Mouse (Mus musculus) hindbrain, embryonic 14.5 days (tissue): Measurements from ENCODE around the gene Capn11. TPM values are rescaled to one million over a fixed set of nuclear protein-coding genes. Genes with fewer than 3 reads are reported as not detected.

Experiments used
- ATAC-seq: fragments of 200-750 bp; cut with Nextera tagmentation; 2 replicates; pipeline ENCODE4 v1.8.0; 2017; ENCODE audit warnings: moderate number of reproducible peaks, mild to moderate bottlenecking, moderate TSS enrichment, moderate library complexity; ENCODE audit not compliant: low FRiP score
- DNase-seq: peaks from one replicate; pipeline ENCODE4 v3.0.0-alpha.2; 2015; ENCODE audit warnings: low spot score
- H3K27ac ChIP-seq: fragments of 300-500 bp; sonication (generic); 2 replicates; pipeline ENCODE4 v1.5.1; 2014; ENCODE audit warnings: mild to moderate bottlenecking, moderate library complexity
- H3K27me3 ChIP-seq: fragments of 300-500 bp; sonication (generic); 2 replicates; pipeline ENCODE4 v1.6.1; 2014; ENCODE audit warnings: mild to moderate bottlenecking, low read length, mixed read lengths; ENCODE audit not compliant: control insufficient read depth, insufficient read depth
- H3K36me3 ChIP-seq: fragments of 300-500 bp; sonication (generic); replicated peaks from 2 replicates; pipeline ENCODE4 v1.6.1; 2014; ENCODE audit not compliant: control insufficient read depth, insufficient read depth
- H3K4me1 ChIP-seq: fragments of 300-500 bp; sonication (generic); replicated peaks from 2 replicates; pipeline ENCODE4 v1.6.1; 2014; ENCODE audit warnings: antibody characterized with exemption, low read length, mixed read lengths; ENCODE audit not compliant: control insufficient read depth, insufficient read depth
- H3K4me2 ChIP-seq: fragments of 300-500 bp; sonication (generic); replicated peaks from 2 replicates; pipeline ENCODE4 v1.6.1; 2014; ENCODE audit warnings: mild to moderate bottlenecking, moderate library complexity
- H3K4me3 ChIP-seq: fragments of 300-500 bp; sonication (generic); replicated peaks from 2 replicates; pipeline ENCODE4 v1.5.1; 2014; ENCODE audit warnings: mild to moderate bottlenecking, low read length
- H3K9ac ChIP-seq: fragments of 300-500 bp; sonication (generic); 2 replicates; pipeline ENCODE4 v1.6.1; 2014
- H3K9me3 ChIP-seq: fragments of 300-500 bp; sonication (generic); 2 replicates; pipeline ENCODE4 v1.6.1; 2016; ENCODE audit warnings: low read length; ENCODE audit not compliant: control insufficient read depth
- WGBS: fragments of 180-500 bp; shearing (Covaris S2); extraction: QIAGEN DNeasy Blood & Tissue Kit; methylation state at CpG from one replicate; pipeline ENCODE4 v1.1.7; 2014; 5-methylcytosine and 5-hydroxymethylcytosine counted together
- polyA plus RNA-seq: library from polyadenylated mRNA; unstranded; fragments of >200 nt; fragmentation: Nextera tagmentation; extraction: Ambion mirVana; gene quantifications from 2 replicates; pipeline ENCODE4 v1.2.1, GENCODE M21; 2014

The Capn11 gene
- polyA plus RNA-seq, 1 experiment from 2014 or later: 2.3 TPM

DNA sequence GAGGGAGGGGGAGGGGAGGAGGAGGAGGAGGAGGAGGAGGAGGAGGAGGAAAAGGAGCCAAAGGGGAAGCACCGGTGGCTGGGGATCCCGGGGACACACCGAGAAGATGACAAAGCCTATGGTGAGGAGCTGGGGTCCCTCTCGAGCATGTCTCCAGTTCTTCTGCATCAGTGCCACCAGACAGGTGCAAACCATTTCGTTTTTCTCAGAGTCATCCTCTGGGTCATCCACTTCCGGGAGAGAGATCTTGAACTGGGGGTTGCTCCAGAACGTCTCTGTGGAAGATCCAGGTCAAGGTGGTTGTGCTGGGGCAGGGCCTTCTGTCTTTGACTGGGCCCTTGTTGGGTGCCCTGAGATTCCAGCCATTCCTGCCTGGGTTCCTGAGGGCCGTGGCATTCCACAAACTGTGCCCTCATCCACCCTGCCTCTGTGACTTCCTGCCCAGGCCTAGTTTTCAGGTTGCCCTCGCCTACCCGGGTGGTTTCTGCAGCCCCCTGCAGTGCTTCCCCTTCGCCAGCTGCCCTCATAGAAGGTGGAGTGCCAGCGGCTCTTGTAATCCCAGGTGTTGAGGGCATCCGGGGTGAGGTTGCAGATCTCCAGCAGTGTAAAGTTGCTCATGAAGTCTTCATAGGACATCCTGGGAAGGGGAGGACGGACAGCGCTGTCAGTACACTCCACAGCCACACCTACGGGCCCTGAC lies 20.4 kb downstream of the Capn11 start:
- Histone ChIP-seq H3K27me3 (no peaks in the 10 kb centered on the region), H3K4me3 (no peak overlapping the region), H3K9me3 (no peaks in the 10 kb centered on the region), H3K27ac (no peak overlapping the region), H3K36me3 (no peaks in the 10 kb centered on the region), H3K4me1 (no peaks in the 10 kb centered on the region), H3K9ac (no peak overlapping the region), H3K4me2 (no peak overlapping the region)
- ATAC-seq (no peak), DNase-seq (no peak)
- 80% methylated on average over 16 of the region's 16 CpGs for WGBS

DNA sequence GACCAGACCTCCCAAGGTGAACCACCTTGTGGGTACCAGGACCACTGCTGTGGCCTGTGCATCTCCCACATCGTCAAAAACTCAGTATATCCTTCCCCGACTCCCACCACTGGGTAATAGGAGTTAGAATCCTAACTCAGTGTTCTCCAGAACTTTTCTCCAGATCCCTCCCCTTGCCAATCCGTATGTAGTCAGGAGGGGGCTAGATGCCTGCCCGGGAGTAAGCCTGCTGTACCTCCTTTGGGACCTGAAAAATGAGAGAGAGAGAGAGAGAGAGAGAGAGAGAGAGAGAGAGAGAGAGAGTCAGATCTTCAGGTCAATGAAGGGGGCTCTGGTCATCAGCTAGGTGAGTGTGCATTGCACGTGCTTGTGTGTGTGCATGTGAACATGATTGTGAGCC lies 25.1 kb downstream of the Capn11 start:
- H3K4me3 ChIP-seq: no peak overlapping the region
- no peak overlapping the region for H3K27ac ChIP-seq
- H3K27me3 ChIP-seq: no peaks in the 10 kb centered on the region
- peaks cover 10% of the 10 kb centered on the region for H3K4me1 ChIP-seq
- ATAC-seq: no peak
- H3K9me3 ChIP-seq: no peaks in the 10 kb centered on the region
- WGBS: 88% methylated on average over 5 of the region's 5 CpGs
- H3K36me3 ChIP-seq: no peaks in the 10 kb centered on the region
- H3K4me2 ChIP-seq: no peak overlapping the region
- DNase-seq: no peak
- H3K9ac ChIP-seq: no peak overlapping the region

DNA sequence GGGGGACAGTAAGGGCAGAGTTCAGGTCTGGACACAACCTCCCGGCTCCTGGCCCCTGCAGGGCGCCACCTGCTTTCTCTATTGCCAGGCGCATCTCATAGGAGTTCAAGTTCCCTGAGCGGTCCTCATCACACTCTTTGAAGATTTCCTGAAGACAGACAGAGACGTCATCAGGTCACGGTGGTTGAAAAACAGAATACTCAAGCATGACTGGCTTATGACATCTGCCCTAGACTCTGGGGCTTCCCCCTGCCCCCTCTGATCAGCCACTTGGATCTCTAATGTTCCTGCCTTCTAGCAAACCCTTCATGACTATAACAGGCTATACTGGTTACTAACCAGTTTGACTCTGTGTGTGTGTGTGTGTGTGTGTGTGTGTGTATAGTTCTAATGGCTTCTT lies 27.2 kb downstream of the Capn11 start:
- no peaks in the 10 kb centered on the region for H3K9me3 ChIP-seq
- no peaks in the 10 kb centered on the region for H3K27me3 ChIP-seq
- no peak for ATAC-seq
- H3K27ac ChIP-seq: no peak overlapping the region
- 85% methylated on average over 6 of the region's 6 CpGs for WGBS
- no peak overlapping the region for H3K9ac ChIP-seq
- peaks cover 10% of the 10 kb centered on the region for H3K4me1 ChIP-seq
- no peaks in the 10 kb centered on the region for H3K36me3 ChIP-seq
- no peak overlapping the region for H3K4me3 ChIP-seq
- H3K4me2 ChIP-seq: no peak overlapping the region
- DNase-seq: no peak

GRCm38 (mm10) chr17:45630992-45631391 lies 28.1 kb downstream of the Capn11 start:
- no peaks in the 10 kb centered on the region for H3K27me3 ChIP-seq
- no peaks in the 10 kb centered on the region for H3K9me3 ChIP-seq
- 50% methylated on average over 3 of the region's 3 CpGs for WGBS
- DNase-seq: no peak
- H3K4me2 ChIP-seq: peak overlapping the region; percentile 91
- peak overlapping the region; percentile 83; the same call in 1 of the 2 replicates for H3K27ac ChIP-seq
- no peak for ATAC-seq
- no peaks in the 10 kb centered on the region for H3K36me3 ChIP-seq
- peaks cover 10% of the 10 kb centered on the region for H3K4me1 ChIP-seq
- peak overlapping the region; percentile 42; the same call in 1 of the 2 replicates for H3K4me3 ChIP-seq
- peak overlapping the region; percentile 61 for H3K9ac ChIP-seq

DNA sequence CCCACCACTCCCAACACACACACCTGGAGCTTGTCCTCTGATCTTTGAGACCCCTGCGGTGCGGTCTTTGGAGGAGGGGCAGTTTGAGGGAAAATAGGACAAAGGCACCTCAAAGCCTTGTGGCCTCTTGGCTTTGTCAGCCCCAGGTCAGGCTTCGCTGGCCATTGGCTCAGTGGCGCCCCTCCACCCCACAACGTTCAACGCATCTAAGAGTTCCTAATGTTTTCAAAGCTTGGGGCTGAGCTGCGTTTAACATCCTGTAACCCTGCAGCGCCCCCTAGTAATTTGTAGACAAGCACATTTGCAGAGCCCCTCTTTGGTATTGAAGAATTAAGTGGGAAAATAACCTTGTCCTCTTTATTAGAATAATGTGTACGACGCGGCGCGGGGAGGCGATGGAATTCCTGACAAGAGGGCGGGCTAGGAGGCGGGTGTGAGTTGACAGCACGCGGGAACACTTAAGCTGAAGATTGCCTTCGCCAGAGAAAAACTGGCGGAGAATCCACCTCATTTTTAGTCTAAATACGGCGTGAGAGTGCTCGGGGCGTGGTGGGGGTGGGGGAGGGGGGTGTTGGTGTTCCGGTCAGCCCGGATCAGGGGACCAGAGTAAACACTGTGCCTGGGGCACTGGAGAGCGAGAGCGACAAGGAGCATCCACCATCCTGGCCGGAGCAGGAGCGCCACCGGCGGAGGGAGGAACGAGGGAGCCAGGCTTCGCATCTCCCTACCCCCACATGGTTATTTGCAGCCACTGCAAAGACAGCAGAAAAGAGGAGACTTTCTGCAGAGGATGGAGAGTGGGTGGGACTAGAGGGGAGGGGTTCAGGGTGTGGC lies 29.0 kb downstream of the Capn11 start:
- Histone ChIP-seq H3K27me3 (no peaks in the 10 kb centered on the region), H3K4me1 (peaks cover 10% of the 10 kb centered on the region), H3K27ac (peak overlapping the region; percentile 83), H3K9me3 (no peaks in the 10 kb centered on the region), H3K36me3 (no peaks in the 10 kb centered on the region), H3K9ac (peak overlapping the region; percentile 61), H3K4me3 (peak overlapping the region; percentile 42), H3K4me2 (peak overlapping the region; percentile 91)
- ATAC-seq (peak; percentile 85), DNase-seq (peak; percentile 78)
- 3% methylated on average over 34 of the region's 34 CpGs for WGBS

GRCm38 (mm10) chr17:45628885-45629855 lies 30.0 kb downstream of the Capn11 start:
- Histone ChIP-seq H3K27ac (peak overlapping the region; percentile 83), H3K9me3 (no peaks in the 10 kb centered on the region), H3K36me3 (no peaks in the 10 kb centered on the region), H3K4me3 (peak overlapping the region; percentile 42), H3K4me2 (peak overlapping the region; percentile 91), H3K9ac (0 out of 2 replicates have a peak overlapping the region, but pooled peaks have one; percentile 61), H3K4me1 (peaks cover 10% of the 10 kb centered on the region), H3K27me3 (no peaks in the 10 kb centered on the region)
- ATAC-seq: no peak
- 63% methylated on average over 13 of the region's 13 CpGs for WGBS
- DNase-seq: no peak

DNA sequence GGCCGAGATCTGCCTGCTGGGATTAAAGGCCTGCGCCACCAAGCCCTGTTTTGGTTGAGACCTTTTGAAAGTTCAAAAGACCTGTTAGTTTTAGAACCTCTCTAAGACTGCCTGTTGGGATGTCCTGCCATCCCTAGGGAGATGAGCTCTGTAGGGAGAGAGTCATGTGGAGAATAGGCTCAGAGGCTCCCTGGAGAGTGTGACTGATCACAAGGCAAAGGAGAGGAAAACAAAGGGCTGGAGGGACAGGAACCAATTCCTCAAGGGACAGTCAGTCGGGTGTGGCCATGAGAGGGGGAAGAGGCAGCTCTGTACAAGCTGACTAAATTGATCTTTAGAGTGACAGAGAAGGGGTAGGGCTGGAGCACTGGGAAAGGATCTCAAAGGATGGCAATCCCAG lies 31.0 kb downstream of the Capn11 start:
- Histone ChIP-seq H3K4me1 (peaks cover 10% of the 10 kb centered on the region), H3K27ac (no peak overlapping the region), H3K9ac (no peak overlapping the region), H3K4me3 (no peak overlapping the region), H3K4me2 (no peak overlapping the region), H3K27me3 (no peaks in the 10 kb centered on the region), H3K9me3 (no peaks in the 10 kb centered on the region), H3K36me3 (no peaks in the 10 kb centered on the region)
- DNase-seq: no peak
- WGBS: 17% methylated on average over 3 of the region's 3 CpGs
- no peak for ATAC-seq

- 0 out of 2 replicates have a peak, but pooled peaks have one; percentile 31 for ATAC-seq
- no peak overlapping the region for H3K4me3 ChIP-seq
These were observed 32.5 kb downstream of the Capn11 start for GRCm38 (mm10) chr17:45626577-45627134.

More at GRCm38 (mm10) chr17:45626577-45627134, 32.5 kb downstream of the Capn11 start:
- Histone ChIP-seq H3K9ac (no peak overlapping the region), H3K36me3 (no peaks in the 10 kb centered on the region), H3K9me3 (no peaks in the 10 kb centered on the region), H3K4me1 (peaks cover 10% of the 10 kb centered on the region), H3K4me2 (peak overlapping the region; percentile 17; the same call in 1 of the 2 replicates), H3K27ac (no peak overlapping the region), H3K27me3 (no peaks in the 10 kb centered on the region)
- DNase-seq: peak; percentile 91
- WGBS: 19% methylated on average over 15 of the region's 15 CpGs
